Mouse (Mus musculus): ENCODE results near the gene Ttl.
A peak's percentile ranks its signal among the peaks of the same experiment; 100 is the strongest.

The Ttl gene

DNA sequence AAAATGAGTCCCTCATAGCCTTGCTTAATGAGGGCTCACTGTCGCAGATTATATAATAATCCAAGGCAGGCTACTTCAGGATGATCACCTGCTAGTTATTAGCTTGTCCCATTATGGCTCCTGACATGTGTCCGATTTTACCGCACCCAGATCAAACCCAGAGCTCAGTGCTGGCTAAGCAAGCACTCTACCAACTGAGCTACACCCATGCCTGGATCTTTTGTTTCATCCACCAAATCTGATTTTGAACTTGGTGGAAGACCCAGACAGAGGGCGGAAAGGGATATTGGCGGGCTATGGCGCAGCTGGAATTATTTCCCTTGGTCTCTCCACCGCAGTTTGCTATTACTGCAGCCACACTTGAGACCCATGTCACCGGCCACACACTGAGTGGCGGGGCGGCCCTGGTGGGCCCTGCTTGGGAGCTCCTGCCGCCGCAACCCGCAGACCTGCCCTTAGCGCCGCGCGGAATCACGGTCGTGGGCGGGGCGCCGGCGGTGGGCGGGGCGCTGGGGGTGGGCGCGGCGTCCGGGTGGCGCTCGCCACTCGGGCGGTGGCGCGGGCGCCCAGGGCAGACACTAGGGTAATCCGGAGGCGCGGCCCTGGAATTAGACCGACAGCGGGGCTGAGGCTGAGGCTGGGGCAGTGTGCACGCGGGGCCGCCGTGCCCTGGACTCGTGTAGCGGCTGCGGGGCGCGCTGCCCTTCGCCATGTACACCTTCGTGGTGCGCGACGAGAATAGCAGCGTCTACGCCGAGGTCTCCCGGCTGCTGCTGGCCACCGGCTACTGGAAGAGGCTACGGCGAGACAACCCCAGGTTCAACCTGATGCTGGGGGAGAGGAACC is at the start of gene Ttl:
TSS of gene Ttl (plus strand) at position 506 of the 846 bp plus-strand sequence.
- peak; percentile 79 for DNase-seq

DNA sequence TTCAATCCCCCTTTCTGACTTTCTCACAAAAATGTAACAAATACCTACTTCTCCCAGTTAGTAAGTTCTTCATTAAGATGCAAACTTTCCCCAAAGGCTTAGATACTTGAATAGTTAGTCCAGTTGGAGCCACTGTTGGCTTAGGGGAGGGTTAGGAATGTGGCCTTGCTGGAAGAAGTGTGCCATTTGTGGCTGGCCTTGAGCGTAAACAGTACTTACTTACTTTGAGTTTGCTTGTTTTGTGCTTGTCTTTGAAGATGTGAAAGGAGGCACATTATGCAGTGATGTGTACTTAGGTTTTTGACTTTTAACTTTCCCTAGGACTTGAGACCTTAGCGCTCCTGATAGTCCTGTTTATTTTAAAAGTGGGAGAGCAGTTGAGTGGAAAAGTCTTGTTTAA is 45.6 kb upstream of the Ttl start:
- DNase-seq, result no peak

DNA sequence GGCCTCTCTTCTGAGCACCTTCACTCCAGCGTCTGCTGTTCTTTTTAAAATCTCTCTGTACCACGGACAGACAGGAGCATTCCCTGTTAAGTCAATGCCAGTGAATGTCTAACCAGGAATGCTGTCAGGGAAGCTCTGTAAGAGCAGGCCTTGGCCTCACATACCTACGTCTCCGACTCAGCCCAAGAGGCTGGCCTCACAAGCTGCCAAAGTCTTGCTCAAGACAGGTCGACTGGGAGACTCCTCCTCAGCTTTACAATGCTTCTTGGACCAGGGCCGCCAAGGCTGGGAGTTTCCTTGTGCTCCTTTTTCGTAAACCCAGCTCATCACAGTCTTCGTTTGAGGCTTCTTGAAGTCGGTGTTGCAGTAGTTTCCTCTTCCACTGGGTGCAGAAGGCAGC is 40.9 kb upstream of the Ttl start:
- no peak for DNase-seq

DNA sequence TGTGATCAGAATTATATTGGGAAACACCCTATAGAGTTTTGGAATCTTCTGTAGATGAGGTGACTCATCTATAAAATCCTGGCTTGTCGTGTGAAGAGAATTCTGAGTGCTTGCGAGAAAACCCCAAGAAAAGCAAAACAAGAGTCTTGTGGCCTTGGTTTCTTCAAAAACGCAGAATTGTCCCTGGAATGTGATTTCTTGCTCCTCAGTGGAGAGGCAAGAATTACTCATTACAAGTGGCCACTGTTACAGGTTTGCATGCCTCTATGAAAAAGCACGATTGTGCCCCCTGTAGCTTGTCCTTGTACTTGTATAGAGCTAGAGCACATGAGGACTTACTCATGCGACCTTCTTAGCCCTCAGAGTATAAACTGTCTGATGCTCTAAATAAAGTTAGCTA is 30.4 kb upstream of the Ttl start:
- no peak for DNase-seq

DNA sequence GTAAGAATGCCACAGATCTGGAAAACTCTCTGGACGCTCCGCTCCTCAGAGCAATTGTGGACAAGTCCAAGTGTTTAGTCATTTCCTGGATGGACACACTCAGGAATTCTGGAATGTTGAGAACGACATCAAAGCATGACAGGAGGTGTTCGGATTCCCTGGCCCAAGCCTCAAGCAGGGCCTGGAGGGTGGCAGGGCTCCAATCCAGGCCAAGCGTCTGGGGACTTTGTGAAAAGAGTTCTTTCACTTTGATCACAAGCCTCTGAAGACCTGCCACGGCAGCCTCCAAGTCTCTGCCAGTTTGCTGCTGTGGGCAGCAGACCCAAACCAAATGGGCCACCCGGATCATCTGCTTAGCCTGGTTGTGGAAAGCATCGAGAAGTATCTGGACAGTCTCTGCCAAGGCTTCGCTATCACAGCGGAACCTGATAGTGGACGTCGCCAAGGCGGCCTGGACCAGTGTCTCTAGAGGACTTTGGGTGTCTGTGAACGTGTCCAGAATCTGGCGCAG is 27.3 kb upstream of the Ttl start:
- no peak for DNase-seq

DNA sequence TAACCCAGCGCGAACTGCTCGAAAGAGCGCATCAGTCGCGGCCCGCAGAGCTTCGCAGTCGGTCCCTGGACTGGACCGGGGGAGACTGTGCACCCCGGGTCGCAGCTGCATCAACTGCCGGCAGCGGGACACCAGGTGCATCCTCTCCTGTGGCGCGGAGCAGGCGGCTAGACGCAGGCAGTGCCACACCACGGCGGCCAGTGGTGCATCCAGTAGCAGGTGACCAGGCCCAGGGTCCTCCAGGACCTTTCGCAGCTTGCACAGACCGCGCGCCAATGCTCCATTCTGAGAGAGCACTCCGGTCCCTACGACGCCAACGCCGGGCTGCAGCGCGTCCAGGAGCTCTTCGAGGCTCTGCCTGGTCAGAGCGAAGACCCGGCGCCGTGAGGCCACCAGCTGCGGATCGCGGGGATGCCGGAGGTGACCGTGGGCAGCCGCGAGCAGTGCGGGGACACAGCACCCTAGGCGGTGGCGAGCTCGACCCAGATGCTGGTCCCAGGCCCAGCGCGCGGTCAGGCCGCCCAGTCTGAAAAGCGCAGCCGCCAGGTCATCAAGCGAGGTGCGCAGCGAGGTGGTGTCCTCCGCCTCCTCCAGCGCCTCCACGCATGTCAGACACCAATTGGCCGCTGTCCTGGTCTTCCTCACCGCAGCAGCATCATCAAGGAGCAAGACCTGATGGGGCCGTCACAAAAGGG is 26.7 kb upstream of the Ttl start:
- peak; percentile 63 for DNase-seq

DNA sequence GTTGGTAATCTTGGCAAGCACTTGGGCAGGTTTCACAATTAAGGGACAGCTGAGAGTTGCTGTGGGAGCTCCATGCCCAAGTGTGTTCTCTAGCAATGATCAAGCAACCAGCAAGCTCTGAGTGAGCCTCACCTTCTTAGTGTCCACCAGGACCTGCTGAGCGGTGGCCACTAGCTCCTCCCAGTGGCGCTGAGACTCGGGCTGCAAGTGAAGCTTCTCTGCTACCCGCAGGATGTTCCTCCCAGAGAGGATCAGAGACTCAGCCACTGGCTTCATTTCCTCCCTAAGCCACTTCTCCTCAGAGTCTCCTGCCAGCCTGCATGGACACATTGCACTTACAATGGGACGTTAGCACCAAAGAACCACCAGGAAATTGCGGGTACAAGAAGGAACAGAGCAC is 25.2 kb upstream of the Ttl start:
- no peak for DNase-seq

DNA sequence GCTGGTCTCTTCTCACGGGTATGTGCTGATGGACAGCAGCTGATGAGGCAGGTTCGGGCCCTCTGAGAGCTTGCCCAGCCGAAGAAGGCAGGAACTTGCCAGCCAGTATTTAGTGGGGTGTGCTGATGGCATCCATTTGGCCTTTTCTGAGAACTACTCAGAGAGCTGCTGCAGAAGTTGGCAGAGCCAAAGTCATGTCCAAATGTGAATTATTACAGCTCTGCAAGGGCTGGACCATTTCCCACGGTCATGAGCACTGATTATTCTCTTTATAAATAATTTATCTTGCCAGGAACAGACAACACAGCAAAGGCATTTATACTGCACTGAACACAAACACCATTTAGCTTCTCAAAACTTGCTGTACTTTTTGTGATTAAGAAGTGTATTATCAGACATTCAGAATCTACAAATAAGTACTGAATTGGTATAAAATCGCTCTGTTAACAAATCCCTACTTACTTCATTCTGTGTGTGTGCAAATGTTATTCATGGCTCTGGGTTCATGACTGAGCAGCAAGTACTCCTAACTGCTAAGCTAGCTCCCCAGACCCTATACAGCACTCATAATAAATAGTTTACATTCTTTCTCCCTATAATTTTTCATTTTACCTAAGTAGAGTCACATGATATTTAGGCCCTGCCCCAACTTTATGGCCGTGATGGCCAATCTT is 19.4 kb upstream of the Ttl start:
- DNase-seq, result no peak

DNA sequence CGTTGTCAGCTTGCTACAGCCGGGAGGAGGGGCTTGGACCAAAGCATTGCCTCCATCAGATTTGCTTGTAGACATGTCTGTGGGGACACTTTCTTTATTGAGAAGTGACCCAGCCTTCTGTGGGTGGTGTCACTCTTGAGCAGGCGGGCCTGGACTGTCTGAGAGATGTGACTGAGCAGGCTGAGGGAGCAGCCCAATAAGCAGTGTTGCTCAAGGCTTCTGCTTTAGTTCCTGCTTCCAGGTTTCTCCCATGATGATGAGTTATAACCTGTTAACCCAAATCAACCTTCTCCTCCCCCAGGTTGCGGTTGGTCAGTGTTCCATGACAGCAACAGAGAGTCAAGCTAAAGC is 18.9 kb upstream of the Ttl start:
- no peak for DNase-seq

DNA sequence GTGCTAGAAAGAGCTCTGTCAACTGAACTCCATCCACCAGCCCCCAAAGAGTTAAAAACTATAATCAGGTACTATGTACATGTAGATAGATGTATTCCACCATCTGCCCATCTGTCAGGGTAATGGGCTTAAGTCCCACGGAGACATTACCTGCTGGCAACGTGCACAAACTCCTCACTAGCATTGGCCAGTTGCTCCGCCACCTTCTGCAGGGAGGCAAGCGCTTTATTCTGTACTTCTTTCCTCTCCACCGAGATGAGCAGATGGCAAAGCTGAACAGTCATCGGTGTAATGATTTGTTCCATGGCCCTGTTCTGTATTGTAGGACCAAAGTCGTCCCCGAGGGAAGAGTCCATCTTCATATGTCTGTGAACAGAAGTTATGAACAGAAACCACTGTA is 17.9 kb upstream of the Ttl start, which contains the start of gene Vinac1:
TSS of gene Vinac1 (minus strand) at position 362 of the 400 bp plus-strand sequence.
- DNase-seq, result no peak

DNA sequence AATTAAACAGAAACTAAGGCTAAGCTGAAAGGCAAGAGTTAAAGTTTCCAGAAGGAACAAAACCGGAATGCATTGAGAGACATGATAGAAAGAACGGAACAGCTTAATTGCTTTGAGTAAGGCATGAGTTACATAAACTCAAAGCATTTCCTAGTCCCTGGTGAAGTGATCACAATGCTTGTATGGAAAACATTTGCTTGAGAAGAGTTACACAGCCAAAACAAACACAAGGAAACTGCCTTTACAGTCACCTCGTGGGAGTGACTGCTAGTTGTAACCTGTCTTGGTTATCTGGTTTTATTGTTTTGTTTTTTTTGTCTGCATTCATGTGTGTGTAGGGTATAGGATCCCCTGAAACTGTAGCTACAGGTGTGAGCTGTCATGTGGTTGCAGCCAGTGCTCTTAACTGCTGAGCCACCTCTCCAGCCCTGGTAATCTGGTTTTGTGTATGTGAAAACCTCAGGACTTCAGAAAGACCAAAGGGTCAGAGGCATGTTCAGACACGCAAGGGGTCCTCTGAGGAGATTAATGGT is 13.2 kb upstream of the Ttl start:
- DNase-seq, result no peak

DNA sequence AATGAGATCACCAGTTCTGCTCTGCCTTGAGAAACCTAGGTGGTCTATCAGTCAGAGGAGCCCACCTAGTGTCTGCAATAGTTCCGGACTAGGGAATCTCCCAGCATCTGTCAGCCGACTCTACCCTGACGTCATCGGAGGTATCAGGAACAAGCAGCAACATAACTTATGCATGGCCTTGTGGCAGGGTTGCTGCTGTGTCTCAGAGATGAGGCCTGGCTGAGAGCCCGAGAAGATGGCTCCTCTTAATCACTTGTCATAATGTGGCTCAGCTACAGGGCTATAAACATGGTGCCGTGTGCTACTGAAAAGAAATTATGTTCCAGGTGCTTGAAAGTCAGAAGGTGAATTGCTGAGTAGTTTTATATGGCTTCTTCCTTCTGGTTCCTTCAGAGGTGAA is 10.0 kb upstream of the Ttl start:
- DNase-seq, result no peak

DNA sequence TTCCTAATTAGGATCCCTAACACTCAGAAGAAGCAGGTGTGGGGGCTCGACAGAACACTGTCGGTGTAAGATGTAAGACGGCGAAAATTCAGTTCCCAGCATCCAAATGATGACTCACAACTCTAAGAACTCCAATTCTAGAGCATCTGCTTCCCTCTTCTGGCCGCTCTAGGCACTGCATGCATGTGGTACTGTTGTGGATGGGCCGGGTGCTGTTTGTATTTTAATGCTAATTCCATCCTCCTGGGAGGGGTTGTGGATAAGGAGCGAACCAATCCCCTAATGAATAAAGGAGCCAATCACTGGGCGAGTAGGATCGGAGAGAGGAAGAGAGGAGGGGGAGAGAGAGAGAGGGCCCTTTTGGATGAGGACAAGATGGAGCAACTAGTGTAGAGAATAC is 9.1 kb upstream of the Ttl start:
- DNase-seq, result no peak

DNA sequence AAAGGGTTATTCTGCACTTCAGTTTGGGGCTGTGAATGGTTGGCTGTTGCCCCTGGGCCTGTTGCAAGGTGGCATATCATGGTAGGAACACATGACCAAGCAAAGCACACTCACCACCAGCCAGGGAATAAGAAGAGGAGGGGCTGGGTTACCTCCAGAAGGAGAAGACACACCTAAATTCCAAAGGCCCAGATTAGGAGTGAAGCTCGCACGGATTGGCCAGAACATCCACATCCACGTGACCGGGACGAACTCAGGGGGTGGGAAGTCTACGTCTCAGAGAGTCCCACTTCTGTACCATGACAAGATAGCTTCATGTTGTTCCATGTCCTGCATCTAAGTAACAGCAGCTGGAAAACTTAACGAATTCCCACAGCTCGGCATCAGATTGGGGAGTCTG is 8.5 kb upstream of the Ttl start:
- no peak for DNase-seq

DNA sequence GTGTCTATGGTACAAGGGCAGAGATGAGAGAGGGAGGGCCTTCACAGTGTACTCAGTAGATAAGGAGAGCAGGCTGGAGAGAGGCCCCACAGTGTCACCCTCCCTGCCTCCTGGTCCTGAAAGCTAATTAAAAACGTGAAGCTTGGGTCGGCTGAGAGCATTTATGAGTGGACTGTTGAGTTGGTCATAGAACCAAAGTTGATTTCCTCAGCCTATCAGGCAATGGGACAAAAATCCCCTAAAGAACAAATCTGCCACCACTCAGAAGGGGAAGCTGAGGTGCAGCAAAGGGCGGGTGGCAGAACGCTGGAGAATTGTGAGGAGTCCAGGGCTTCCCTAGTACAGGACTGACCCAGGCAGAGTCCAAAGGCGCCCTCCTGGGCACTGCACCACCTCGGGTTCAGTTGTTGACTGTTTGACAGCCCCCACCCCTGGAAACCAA is 7.8 kb upstream of the Ttl start:
- DNase-seq, result no peak

DNA sequence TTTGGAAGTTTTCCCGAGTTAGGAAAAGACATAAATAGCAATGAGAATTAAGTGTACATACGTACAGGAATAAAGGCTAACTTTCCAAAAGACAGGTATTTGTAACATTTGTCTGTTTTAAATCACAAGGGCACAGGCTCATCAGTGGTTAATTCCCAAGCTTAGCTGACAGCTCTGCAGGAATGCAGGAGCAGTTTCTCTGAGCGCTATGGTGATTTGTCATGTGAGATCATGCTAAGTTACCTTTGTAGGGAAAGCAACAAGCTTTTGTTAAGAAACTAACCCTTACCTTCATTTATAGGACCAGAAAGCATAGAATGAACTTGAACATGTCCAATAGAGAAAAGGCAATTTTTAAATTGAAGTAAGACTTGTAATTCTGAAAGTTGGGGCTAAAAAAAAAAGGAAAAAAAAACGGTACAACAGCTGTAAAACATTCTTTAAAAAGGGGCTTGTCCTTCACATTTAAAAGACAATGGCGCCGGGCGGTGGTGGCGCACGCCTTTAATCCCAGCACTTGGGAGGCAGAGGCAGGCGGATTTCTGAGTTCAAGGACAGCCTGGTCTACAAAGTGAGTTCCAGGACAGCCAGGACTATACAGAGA is 4.2 kb upstream of the Ttl start:
- no peak for DNase-seq

DNA sequence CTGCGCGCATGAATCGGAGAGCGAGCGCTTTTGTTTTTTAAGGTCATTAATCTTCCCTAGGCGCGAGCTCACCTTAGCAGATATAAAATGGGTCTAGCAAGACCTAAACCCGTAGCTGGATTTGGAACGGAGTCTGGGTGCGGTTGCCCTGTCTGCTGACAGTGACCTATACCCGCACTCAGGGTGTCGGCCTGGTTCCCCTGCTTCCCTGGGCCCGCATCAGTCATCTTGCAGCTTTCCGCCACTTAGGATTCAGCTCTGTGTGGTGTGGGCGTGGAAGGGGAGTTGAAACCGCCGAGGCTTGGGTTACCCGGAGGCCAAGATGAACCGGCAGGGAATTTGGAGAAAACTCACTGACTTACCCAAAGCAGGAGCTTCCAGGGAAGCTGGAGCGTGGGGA is 584 bp downstream of the Ttl start:
- DNase-seq, result peak; percentile 58

DNA sequence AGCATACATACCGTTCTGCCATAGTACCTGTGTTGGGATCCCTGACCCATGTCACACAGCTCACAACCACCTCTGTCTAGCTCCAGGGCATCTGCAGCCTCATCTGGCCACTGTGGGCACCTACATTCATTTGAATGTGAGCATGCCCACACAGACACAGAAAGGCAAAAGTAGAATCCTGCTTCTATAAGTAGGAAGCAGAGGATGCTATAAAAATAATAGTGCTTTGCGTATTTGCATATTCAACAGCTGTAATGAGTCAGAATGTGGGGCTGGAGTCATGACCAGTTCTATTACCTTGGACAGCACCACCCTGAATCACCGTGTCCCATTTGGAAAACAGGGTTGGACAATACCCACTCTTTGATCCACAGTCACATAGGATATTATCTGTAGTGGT is 4.6 kb downstream of the Ttl start:
- no peak for DNase-seq

DNA sequence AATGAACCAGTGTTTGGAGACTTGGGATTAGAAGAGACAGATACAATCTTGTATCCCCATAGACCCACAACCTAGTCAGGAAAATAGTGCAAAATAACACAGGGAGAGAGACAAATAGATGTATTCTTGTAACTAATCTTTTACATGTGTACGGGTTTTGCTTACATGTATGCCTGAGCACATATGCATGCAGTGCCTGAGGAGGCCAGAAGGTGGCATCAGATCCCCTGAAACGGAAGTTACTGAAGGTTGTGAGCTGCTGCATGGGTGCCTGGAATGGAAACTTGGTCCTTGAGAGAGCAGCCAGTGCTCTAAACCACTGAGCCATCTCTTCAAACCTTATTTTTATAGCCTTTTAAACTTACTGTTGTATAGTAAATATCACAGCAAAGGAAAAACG is 12.6 kb downstream of the Ttl start:
- no peak for DNase-seq

DNA sequence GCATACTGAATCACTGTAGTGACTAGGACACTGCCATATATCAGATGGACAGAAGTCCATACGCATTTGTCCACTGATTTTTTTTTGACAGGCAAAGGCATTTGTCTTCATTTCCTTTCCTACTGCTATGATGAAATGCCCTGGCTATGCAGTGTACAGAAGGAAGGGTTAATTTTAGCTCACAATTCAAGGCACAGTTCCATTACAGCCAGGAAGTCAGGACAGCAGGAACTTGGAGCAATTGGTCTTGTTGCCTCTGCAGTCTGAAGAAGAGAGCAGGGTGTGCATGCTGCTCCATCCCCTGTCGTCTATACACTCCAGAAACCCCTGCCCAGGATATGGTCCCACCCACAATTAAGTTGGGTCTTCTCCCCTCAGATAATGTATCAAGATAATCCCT is 13.5 kb downstream of the Ttl start:
- no peak for DNase-seq

DNA sequence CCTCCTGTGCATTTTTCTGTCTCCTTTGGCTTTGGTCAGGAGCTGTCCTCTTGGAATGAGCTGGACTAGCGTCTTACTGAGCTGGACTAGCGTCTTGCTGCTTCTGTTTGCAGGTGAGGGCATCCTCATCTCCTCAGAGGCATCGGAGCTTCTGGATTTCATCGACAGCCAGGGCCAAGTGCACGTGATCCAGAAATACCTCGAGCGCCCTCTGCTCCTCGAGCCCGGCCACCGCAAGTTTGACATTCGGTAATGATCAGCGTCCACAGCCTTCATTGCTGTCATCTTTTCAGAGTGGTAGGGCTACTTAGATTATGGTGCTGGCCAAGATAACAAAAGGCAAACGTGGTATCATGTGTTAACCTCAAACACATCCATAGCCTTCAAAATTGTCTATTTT is 15.4 kb downstream of the Ttl start:
- no peak for DNase-seq

DNA sequence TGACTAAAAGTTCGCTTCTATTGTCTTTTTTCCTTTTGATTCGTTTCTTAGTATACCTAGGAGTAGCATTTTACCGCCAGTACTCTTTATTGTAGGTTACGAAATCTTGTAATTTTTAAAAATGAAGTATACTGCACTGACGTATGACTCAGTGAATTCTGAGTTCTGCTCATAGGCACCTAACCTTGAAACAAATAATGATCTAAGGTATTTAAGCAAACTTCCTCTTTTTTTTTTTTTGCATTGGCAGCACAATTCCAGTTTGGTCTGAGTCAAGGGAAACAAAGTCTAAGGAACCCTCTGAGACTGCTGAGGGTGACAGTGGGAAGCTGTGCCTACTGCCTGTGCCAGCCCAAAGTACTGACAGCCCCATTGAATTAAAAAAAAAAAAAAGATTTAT is 17.8 kb downstream of the Ttl start:
- DNase-seq, result no peak

DNA sequence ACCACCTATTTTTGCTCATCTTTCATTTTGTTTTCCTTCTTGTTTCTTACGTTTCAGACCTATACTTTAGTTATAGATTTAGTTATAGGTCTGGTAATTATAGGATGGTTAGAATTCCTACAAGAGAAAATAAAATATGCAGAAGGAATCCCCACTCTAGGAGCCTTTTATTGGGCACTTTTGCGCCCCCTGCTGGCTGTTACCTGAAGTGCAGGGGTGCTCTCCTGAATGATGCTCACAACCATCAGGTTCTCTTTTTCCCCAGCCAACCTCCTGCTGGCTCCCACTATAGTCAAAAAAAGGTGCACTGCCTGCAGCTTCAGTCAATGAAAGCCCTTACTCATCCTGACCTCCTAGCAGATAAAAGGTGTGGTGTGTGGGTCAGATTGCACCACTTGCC is 19.2 kb downstream of the Ttl start:
- DNase-seq, result no peak
